ENCODE assay signal across 5 mouse cellular contexts in genomic region chr4:48683633-48684209, GRCm38 (mm10). TPM values are rescaled to one million over a fixed set of nuclear protein-coding genes. Genes with fewer than 3 reads are reported as not detected.
"Had no signal": no experiment of that assay in that cellular context is flagged by ENCODE, and none has a peak within 500 bp of the region (broad histone marks: within the 10 kb centered on the region; RNA-seq: fewer than 3 reads in every experiment).

No protein-coding gene starts in this region.

RNA-seq across cellular contexts. Expression of gene Cavin4, which starts 20.4 kb away (rescaled TPM):
- total RNA-seq: liver, adult 2 months; megakaryocyte, adult 5-6 weeks; monocyte, adult 5-6 weeks; neutrophil, adult 5-6 weeks had no signal
- polyA plus RNA-seq: liver, adult 2 months; macrophage had no signal
